Mouse (Mus musculus) T-helper 1 cell (primary cell): ENCODE results near the gene Plekhg6.

Experiments used
- in situ Hi-C: fragments of 300-600 bp; cut with MboI, MseI; formaldehyde crosslinking; loops from one replicate; pipeline ENCODE4 v1.15.1; 2025; ENCODE audit warnings: high pct_unique_total_duplicates

Plekhg6 gene

GRCm38 (mm10) chr6:125330626-125331326 lies 49.8 kb downstream of the Plekhg6 start:
- in situ Hi-C loops: no loop called here

- in situ Hi-C loops: no loop called here
Observed at GRCm38 (mm10) chr6:125328243-125328642, 52.4 kb downstream of the Plekhg6 start.

GRCm38 (mm10) chr6:125325337-125325736 lies 55.3 kb downstream of the Plekhg6 start:
- in situ Hi-C loops: no loop called here

GRCm38 (mm10) chr6:125323547-125323946 lies 57.0 kb downstream of the Plekhg6 start:
- in situ Hi-C loops: no loop called here

- in situ Hi-C loops: no loop called here
Observed at GRCm38 (mm10) chr6:125322794-125323193, 57.8 kb downstream of the Plekhg6 start.

GRCm38 (mm10) chr6:125321114-125321855 lies 59.3 kb downstream of the Plekhg6 start:
- in situ Hi-C loops: no loop called here

GRCm38 (mm10) chr6:125320323-125320722 lies 60.3 kb downstream of the Plekhg6 start, which contains the start of gene Scnn1a:
Gene Scnn1a, plus strand, starts transcription at chr6:125320659.
- in situ Hi-C loops: no loop called here

- in situ Hi-C loops: no loop called here
Observed at GRCm38 (mm10) chr6:125319919-125320296, 60.7 kb downstream of the Plekhg6 start.

- in situ Hi-C loops: no loop called here
Observed at GRCm38 (mm10) chr6:125318981-125319918, 61.3 kb downstream of the Plekhg6 start.

- in situ Hi-C loops: no loop called here
Observed at GRCm38 (mm10) chr6:125317077-125317476, 63.5 kb downstream of the Plekhg6 start.

- in situ Hi-C loops: no loop called here
Observed at GRCm38 (mm10) chr6:125314746-125315145, 65.8 kb downstream of the Plekhg6 start.

- in situ Hi-C loops: no loop called here
Observed at GRCm38 (mm10) chr6:125314231-125314563, 66.4 kb downstream of the Plekhg6 start.

GRCm38 (mm10) chr6:125313546-125314230 lies 66.9 kb downstream of the Plekhg6 start, which contains the start of gene Ltbr:
Gene Ltbr, minus strand, starts transcription at chr6:125313885.
- in situ Hi-C loops: no loop called here
